Mouse (Mus musculus): Measurements from ENCODE around the gene Myo7a. TPM values are rescaled to one million over a fixed set of nuclear protein-coding genes. Genes with fewer than 3 reads are reported as not detected.
A peak's percentile ranks its signal among the peaks of the same experiment; 100 is the strongest.

Myo7a gene
- polyA plus RNA-seq, 1 experiment from 2014 or later, result 18.1 TPM

- Histone ChIP-seq H3K4me1 (replicated peaks; ENCODE audit: control insufficient read depth, insufficient read depth, low read length) (peaks cover 3% of the 10 kb centered on the region; the same call in 1 of the 2 replicates), H3K4me3 (ENCODE audit: low read depth, low read length) (no peak overlapping the region), H3K36me3 (ENCODE audit: control insufficient read depth, insufficient read depth, low read length) (no peaks in the 10 kb centered on the region), H3K9ac (ENCODE audit: low read length) (no peak overlapping the region), H3K27me3 (ENCODE audit: control insufficient read depth, insufficient read depth, low read length) (no peaks in the 10 kb centered on the region), H3K4me2 (ENCODE audit: low read depth, low read length, severe bottlenecking) (no peak overlapping the region), H3K9me3 (ENCODE audit: control insufficient read depth, low read length) (no peaks in the 10 kb centered on the region), H3K27ac (ENCODE audit: low read depth, low read length) (no peak overlapping the region)
- ATAC-seq (replicated peaks; ENCODE audit: low FRiP score) (no peak), DNase-seq (ENCODE audit: low spot score) (no peak)
- 78% methylated on average over 8 of the region's 8 CpGs for WGBS
Measured at GRCm38 (mm10) chr7:98147766-98148165, 28.4 kb upstream of the Myo7a start.

- Histone ChIP-seq H3K9me3 (ENCODE audit: control insufficient read depth, low read length) (no peaks in the 10 kb centered on the region), H3K4me2 (ENCODE audit: low read depth, low read length, severe bottlenecking) (no peak overlapping the region)
Measured at GRCm38 (mm10) chr7:98146447-98146845, 27.1 kb upstream of the Myo7a start.

GRCm38 (mm10) chr7:98145842-98146446 is 26.6 kb upstream of the Myo7a start:
- peaks cover 3% of the 10 kb centered on the region; the same call in 1 of the 2 replicates for H3K4me1 ChIP-seq (replicated peaks; ENCODE audit: control insufficient read depth, insufficient read depth, low read length)
- ATAC-seq (replicated peaks; ENCODE audit: low FRiP score), result no peak
- H3K9me3 ChIP-seq (ENCODE audit: control insufficient read depth, low read length), result no peaks in the 10 kb centered on the region
- no peak overlapping the region for H3K9ac ChIP-seq (ENCODE audit: low read length)
- no peaks in the 10 kb centered on the region for H3K27me3 ChIP-seq (ENCODE audit: control insufficient read depth, insufficient read depth, low read length)
- no peak overlapping the region for H3K27ac ChIP-seq (ENCODE audit: low read depth, low read length)
- no peak overlapping the region for H3K4me2 ChIP-seq (ENCODE audit: low read depth, low read length, severe bottlenecking)
- H3K36me3 ChIP-seq (ENCODE audit: control insufficient read depth, insufficient read depth, low read length), result no peaks in the 10 kb centered on the region
- no peak overlapping the region for H3K4me3 ChIP-seq (ENCODE audit: low read depth, low read length)
- DNase-seq (ENCODE audit: low spot score), result no peak
- 87% methylated on average over 12 of the region's 12 CpGs for WGBS

More at GRCm38 (mm10) chr7:98146447-98146845, 27.1 kb upstream of the Myo7a start:
- ATAC-seq (replicated peaks; ENCODE audit: low FRiP score), result no peak
- Histone ChIP-seq H3K9ac (ENCODE audit: low read length) (no peak overlapping the region), H3K27me3 (ENCODE audit: control insufficient read depth, insufficient read depth, low read length) (no peaks in the 10 kb centered on the region), H3K27ac (ENCODE audit: low read depth, low read length) (no peak overlapping the region), H3K4me1 (replicated peaks; ENCODE audit: control insufficient read depth, insufficient read depth, low read length) (peaks cover 3% of the 10 kb centered on the region; the same call in 1 of the 2 replicates), H3K36me3 (ENCODE audit: control insufficient read depth, insufficient read depth, low read length) (no peaks in the 10 kb centered on the region), H3K4me3 (ENCODE audit: low read depth, low read length) (no peak overlapping the region)
- WGBS, result 82% methylated on average over 8 of the region's 8 CpGs
- no peak for DNase-seq (ENCODE audit: low spot score)

GRCm38 (mm10) chr7:98145402-98145801 is 26.1 kb upstream of the Myo7a start, which contains the start of gene Omp:
Gene Omp, minus strand, starts transcription at chr7:98145502.
- H3K9me3 ChIP-seq (ENCODE audit: control insufficient read depth, low read length), result no peaks in the 10 kb centered on the region
- 95% methylated on average over 5 of the region's 5 CpGs for WGBS
- H3K27ac ChIP-seq (ENCODE audit: low read depth, low read length), result no peak within 1 kb of the TSS
- no peak within 1 kb of the TSS for H3K4me3 ChIP-seq (ENCODE audit: low read depth, low read length)
- no peak for DNase-seq (ENCODE audit: low spot score)
- H3K4me1 ChIP-seq (replicated peaks; ENCODE audit: control insufficient read depth, insufficient read depth, low read length), result peaks cover 3% of the 10 kb centered on the region; the same call in 1 of the 2 replicates
- H3K9ac ChIP-seq (ENCODE audit: low read length), result no peak within 1 kb of the TSS
- ATAC-seq (replicated peaks; ENCODE audit: low FRiP score), result no peak
- no peak within 1 kb of the TSS for H3K4me2 ChIP-seq (ENCODE audit: low read depth, low read length, severe bottlenecking)
- no peaks in the 10 kb centered on the region for H3K36me3 ChIP-seq (ENCODE audit: control insufficient read depth, insufficient read depth, low read length)
- H3K27me3 ChIP-seq (ENCODE audit: control insufficient read depth, insufficient read depth, low read length), result no peaks in the 10 kb centered on the region

GRCm38 (mm10) chr7:98142648-98143047 is 23.3 kb upstream of the Myo7a start:
- no peak for ATAC-seq (replicated peaks; ENCODE audit: low FRiP score)
- Histone ChIP-seq H3K36me3 (ENCODE audit: control insufficient read depth, insufficient read depth, low read length) (no peaks in the 10 kb centered on the region), H3K4me2 (ENCODE audit: low read depth, low read length, severe bottlenecking) (no peak overlapping the region), H3K9me3 (ENCODE audit: control insufficient read depth, low read length) (no peaks in the 10 kb centered on the region), H3K4me1 (replicated peaks; ENCODE audit: control insufficient read depth, insufficient read depth, low read length) (no peaks in the 10 kb centered on the region), H3K9ac (ENCODE audit: low read length) (no peak overlapping the region), H3K4me3 (ENCODE audit: low read depth, low read length) (no peak overlapping the region), H3K27me3 (ENCODE audit: control insufficient read depth, insufficient read depth, low read length) (no peaks in the 10 kb centered on the region), H3K27ac (ENCODE audit: low read depth, low read length) (no peak overlapping the region)
- DNase-seq (ENCODE audit: low spot score), result no peak
- 64% methylated on average over 3 of the region's 3 CpGs for WGBS

GRCm38 (mm10) chr7:98142247-98142646 is 22.9 kb upstream of the Myo7a start:
- WGBS, result 67% methylated on average over 8 of the region's 8 CpGs
- no peaks in the 10 kb centered on the region for H3K9me3 ChIP-seq (ENCODE audit: control insufficient read depth, low read length)
- ATAC-seq (replicated peaks; ENCODE audit: low FRiP score), result no peak

GRCm38 (mm10) chr7:98141206-98141605 is 21.9 kb upstream of the Myo7a start:
- no peak overlapping the region for H3K27ac ChIP-seq (ENCODE audit: low read depth, low read length)
- H3K4me2 ChIP-seq (ENCODE audit: low read depth, low read length, severe bottlenecking), result no peak overlapping the region
- no peaks in the 10 kb centered on the region for H3K4me1 ChIP-seq (replicated peaks; ENCODE audit: control insufficient read depth, insufficient read depth, low read length)
- no peak overlapping the region for H3K9ac ChIP-seq (ENCODE audit: low read length)
- H3K4me3 ChIP-seq (ENCODE audit: low read depth, low read length), result no peak overlapping the region
- 60% methylated on average over 3 of the region's 3 CpGs for WGBS
- H3K27me3 ChIP-seq (ENCODE audit: control insufficient read depth, insufficient read depth, low read length), result no peaks in the 10 kb centered on the region
- no peaks in the 10 kb centered on the region for H3K36me3 ChIP-seq (ENCODE audit: control insufficient read depth, insufficient read depth, low read length)
- H3K9me3 ChIP-seq (ENCODE audit: control insufficient read depth, low read length), result no peaks in the 10 kb centered on the region
- DNase-seq (ENCODE audit: low spot score) (peak; percentile 70), ATAC-seq (replicated peaks; ENCODE audit: low FRiP score) (no peak)

More at GRCm38 (mm10) chr7:98142247-98142646, 22.9 kb upstream of the Myo7a start:
- H3K4me2 ChIP-seq (ENCODE audit: low read depth, low read length, severe bottlenecking), result no peak overlapping the region
- no peaks in the 10 kb centered on the region for H3K27me3 ChIP-seq (ENCODE audit: control insufficient read depth, insufficient read depth, low read length)
- H3K9ac ChIP-seq (ENCODE audit: low read length), result no peak overlapping the region
- no peaks in the 10 kb centered on the region for H3K36me3 ChIP-seq (ENCODE audit: control insufficient read depth, insufficient read depth, low read length)
- H3K27ac ChIP-seq (ENCODE audit: low read depth, low read length), result no peak overlapping the region
- DNase-seq (ENCODE audit: low spot score), result no peak
- H3K4me3 ChIP-seq (ENCODE audit: low read depth, low read length), result no peak overlapping the region
- no peaks in the 10 kb centered on the region for H3K4me1 ChIP-seq (replicated peaks; ENCODE audit: control insufficient read depth, insufficient read depth, low read length)

GRCm38 (mm10) chr7:98140597-98140996 is 21.3 kb upstream of the Myo7a start:
- Histone ChIP-seq H3K4me2 (ENCODE audit: low read depth, low read length, severe bottlenecking) (no peak overlapping the region), H3K4me1 (replicated peaks; ENCODE audit: control insufficient read depth, insufficient read depth, low read length) (no peaks in the 10 kb centered on the region), H3K9ac (ENCODE audit: low read length) (no peak overlapping the region), H3K36me3 (ENCODE audit: control insufficient read depth, insufficient read depth, low read length) (no peaks in the 10 kb centered on the region), H3K9me3 (ENCODE audit: control insufficient read depth, low read length) (no peaks in the 10 kb centered on the region), H3K27ac (ENCODE audit: low read depth, low read length) (no peak overlapping the region), H3K4me3 (ENCODE audit: low read depth, low read length) (no peak overlapping the region), H3K27me3 (ENCODE audit: control insufficient read depth, insufficient read depth, low read length) (no peaks in the 10 kb centered on the region)
- no peak for DNase-seq (ENCODE audit: low spot score)
- 60% methylated on average over 2 of the region's 2 CpGs for WGBS
- ATAC-seq (replicated peaks; ENCODE audit: low FRiP score), result no peak

- Histone ChIP-seq H3K27ac (ENCODE audit: low read depth, low read length) (no peak overlapping the region), H3K9me3 (ENCODE audit: control insufficient read depth, low read length) (no peaks in the 10 kb centered on the region), H3K4me1 (replicated peaks; ENCODE audit: control insufficient read depth, insufficient read depth, low read length) (no peaks in the 10 kb centered on the region), H3K4me3 (ENCODE audit: low read depth, low read length) (no peak overlapping the region), H3K36me3 (ENCODE audit: control insufficient read depth, insufficient read depth, low read length) (no peaks in the 10 kb centered on the region), H3K9ac (ENCODE audit: low read length) (no peak overlapping the region), H3K27me3 (ENCODE audit: control insufficient read depth, insufficient read depth, low read length) (no peaks in the 10 kb centered on the region), H3K4me2 (ENCODE audit: low read depth, low read length, severe bottlenecking) (no peak overlapping the region)
- DNase-seq (ENCODE audit: low spot score) (no peak), ATAC-seq (replicated peaks; ENCODE audit: low FRiP score) (no peak)
- WGBS, result 15% methylated on average over 9 of the region's 9 CpGs
Measured at GRCm38 (mm10) chr7:98139216-98139615, 19.9 kb upstream of the Myo7a start.

Data from forebrain, embryonic 11.5 days (tissue).